Mouse (Mus musculus): ENCODE data around the gene Tmem189. TPM values are rescaled to one million over a fixed set of nuclear protein-coding genes. Genes with fewer than 3 reads are reported as not detected.

Gene Tmem189
- polyA plus RNA-seq, 1 experiment from 2014 or later = 40.9 TPM

DNA sequence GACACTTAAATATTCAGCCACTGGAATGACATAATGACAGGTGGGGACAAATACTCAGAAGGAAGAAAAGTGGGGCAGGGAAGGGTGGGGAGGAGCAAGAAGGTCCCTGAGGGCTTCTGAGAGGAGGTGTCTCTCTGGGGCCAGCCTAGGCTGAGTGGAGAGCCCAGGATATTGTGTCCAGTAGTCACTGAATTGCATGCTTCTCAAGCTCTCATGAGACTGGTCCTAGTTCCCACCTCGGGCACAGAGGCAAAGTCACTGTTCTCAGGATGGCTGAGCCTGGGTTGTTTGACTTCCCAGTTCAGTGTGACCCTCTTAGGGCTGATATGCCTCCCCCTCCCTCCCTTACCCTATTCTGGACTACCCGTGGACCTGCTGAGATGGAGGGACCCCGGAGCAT is 3.2 kb upstream of the Tmem189 start:
- Histone ChIP-seq H3K9me3 (ENCODE audit: control insufficient read depth, low read length) (no peaks in the 10 kb centered on the region), H3K9ac (ENCODE audit: low read length) (no peak overlapping the region), H3K4me3 (ENCODE audit: control insufficient read depth in 1 of 2, insufficient read depth in 1 of 2, low read depth in 1 of 2, low read length in 2 of 2) (no peak overlapping the region)

DNA sequence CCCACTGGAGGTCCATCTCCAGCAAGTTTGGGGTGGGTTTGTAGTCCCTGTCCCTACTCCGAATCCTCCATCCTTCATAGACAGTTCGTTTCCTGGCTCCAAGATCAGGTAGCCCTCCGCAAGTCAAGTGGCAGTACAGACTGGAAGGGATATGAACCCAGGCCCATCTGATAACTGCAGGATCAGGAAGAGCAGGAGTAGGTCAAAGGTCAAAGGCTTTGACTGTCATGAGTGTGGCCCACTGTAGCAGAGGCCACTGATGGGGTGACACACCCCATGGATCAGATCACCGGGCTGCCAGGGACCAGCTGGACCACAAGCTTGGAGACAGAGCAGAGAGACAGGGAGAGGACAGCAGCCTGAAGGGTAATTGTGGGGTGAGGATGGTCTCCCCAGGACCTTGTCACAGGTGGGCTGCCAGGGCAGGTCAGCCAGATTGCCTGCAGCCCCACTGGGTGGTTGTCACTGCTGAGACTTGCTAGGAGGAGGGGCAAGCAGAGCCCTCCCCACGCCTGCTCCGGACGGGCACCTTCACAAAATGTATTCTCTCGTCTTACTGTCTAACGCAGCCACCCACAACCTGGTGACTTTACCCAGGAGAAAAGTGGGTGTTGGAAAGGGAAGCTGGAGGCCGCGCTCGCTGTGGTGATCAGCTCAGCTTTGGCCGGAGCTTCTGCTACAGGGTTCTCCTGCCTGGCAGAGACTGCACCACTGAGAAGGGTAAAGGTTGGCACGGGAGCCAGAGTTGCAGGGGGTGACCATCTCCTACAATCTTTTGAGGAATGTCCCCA is 2.4 kb upstream of the Tmem189 start:
- no peaks in the 10 kb centered on the region for H3K9me3 ChIP-seq (ENCODE audit: control insufficient read depth, low read length)
- ATAC-seq (ENCODE audit: insufficient number of reproducible peaks, insufficient read depth, low FRiP score, low read depth) = no peak
- no peaks in the 10 kb centered on the region for H3K36me3 ChIP-seq (ENCODE audit: control insufficient read depth, insufficient read depth, low read length)
- H3K27ac ChIP-seq (replicated peaks in 1 of 2; ENCODE audit: control insufficient read depth in 1 of 2, insufficient read depth in 1 of 2, low read depth in 2 of 2, low read length in 2 of 2) = no peak overlapping the region
- H3K4me3 ChIP-seq (ENCODE audit: control insufficient read depth in 1 of 2, insufficient read depth in 1 of 2, low read depth in 1 of 2, low read length in 2 of 2) = no peak overlapping the region
- H3K27me3 ChIP-seq (ENCODE audit: control insufficient read depth, insufficient read depth, low read length) = 0 out of 2 replicates have a peak, but pooled peaks cover 6% of the 10 kb centered on the region
- H3K4me2 ChIP-seq (ENCODE audit: low read length) = 0 out of 2 replicates have a peak overlapping the region, but pooled peaks have one; percentile 11
- 85% methylated on average over 14 of the region's 14 CpGs for WGBS
- peaks cover 6 to 14% of the 10 kb centered on the region in 2 experiments; a peak in 3 of 4 replicates for H3K4me1 ChIP-seq (ENCODE audit: control insufficient read depth in 2 of 2, insufficient read depth in 2 of 2, low read length in 2 of 2)
- H3K9ac ChIP-seq (ENCODE audit: low read length) = peak overlapping the region; percentile 84; the same call in 1 of the 2 replicates

More for the DNA sequence above, 3.2 kb upstream of the Tmem189 start:
- no peak for ATAC-seq (ENCODE audit: insufficient number of reproducible peaks, insufficient read depth, low FRiP score, low read depth)
- Histone ChIP-seq H3K4me2 (ENCODE audit: low read length) (no peak overlapping the region), H3K27ac (replicated peaks in 1 of 2; ENCODE audit: control insufficient read depth in 1 of 2, insufficient read depth in 1 of 2, low read depth in 2 of 2, low read length in 2 of 2) (no peak overlapping the region), H3K27me3 (ENCODE audit: control insufficient read depth, insufficient read depth, low read length) (no peaks in the 10 kb centered on the region), H3K36me3 (ENCODE audit: control insufficient read depth, insufficient read depth, low read length) (no peaks in the 10 kb centered on the region), H3K4me1 (ENCODE audit: control insufficient read depth in 2 of 2, insufficient read depth in 2 of 2, low read length in 2 of 2) (peaks cover 8 to 19% of the 10 kb centered on the region in 2 experiments; a peak in 3 of 4 replicates)
- WGBS = 75% methylated on average over 3 of the region's 3 CpGs

- ATAC-seq (ENCODE audit: insufficient number of reproducible peaks, insufficient read depth, low FRiP score, low read depth) = no peak
- WGBS = 81% methylated on average over 6 of the region's 6 CpGs
- Histone ChIP-seq H3K27ac (replicated peaks in 1 of 2; ENCODE audit: control insufficient read depth in 1 of 2, insufficient read depth in 1 of 2, low read depth in 2 of 2, low read length in 2 of 2) (no peak overlapping the region), H3K9me3 (ENCODE audit: control insufficient read depth, low read length) (no peaks in the 10 kb centered on the region), H3K4me1 (ENCODE audit: control insufficient read depth in 2 of 2, insufficient read depth in 2 of 2, low read length in 2 of 2) (peaks cover 6 to 14% of the 10 kb centered on the region in 2 experiments; a peak in 3 of 4 replicates), H3K36me3 (ENCODE audit: control insufficient read depth, insufficient read depth, low read length) (no peaks in the 10 kb centered on the region), H3K9ac (ENCODE audit: low read length) (peak overlapping the region; percentile 84), H3K27me3 (ENCODE audit: control insufficient read depth, insufficient read depth, low read length) (0 out of 2 replicates have a peak, but pooled peaks cover 9% of the 10 kb centered on the region), H3K4me3 (ENCODE audit: control insufficient read depth in 1 of 2, insufficient read depth in 1 of 2, low read depth in 1 of 2, low read length in 2 of 2) (peak overlapping the region in 1 of 2 experiments; percentile 74; a peak in 2 of 4 replicates), H3K4me2 (ENCODE audit: low read length) (peak overlapping the region; percentile 98)
These were observed 1.8 kb upstream of the Tmem189 start for GRCm38 (mm10) chr2:167691410-167691809.

DNA sequence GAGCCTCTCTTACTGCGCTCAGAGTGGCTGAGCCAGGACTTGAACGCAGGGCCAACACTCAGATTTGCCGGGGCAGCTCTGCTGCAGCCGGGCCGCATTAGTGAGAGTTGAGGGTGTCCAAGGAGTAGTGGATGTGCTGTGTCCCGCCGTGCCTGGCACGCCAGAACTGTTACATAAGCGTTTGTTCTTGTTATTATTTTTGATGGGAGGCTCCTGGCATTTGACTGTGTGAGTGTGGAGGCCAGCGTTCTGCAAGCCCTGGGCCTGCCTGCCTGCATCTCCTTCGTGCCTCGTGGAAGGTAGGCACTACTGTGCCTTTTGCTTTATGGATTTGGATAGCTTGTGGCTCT is 1.3 kb upstream of the Tmem189 start:
- Histone ChIP-seq H3K36me3 (ENCODE audit: control insufficient read depth, insufficient read depth, low read length) (no peaks in the 10 kb centered on the region), H3K27ac (replicated peaks in 1 of 2; ENCODE audit: control insufficient read depth in 1 of 2, insufficient read depth in 1 of 2, low read depth in 2 of 2, low read length in 2 of 2) (no peak overlapping the region), H3K9ac (ENCODE audit: low read length) (peak overlapping the region; percentile 84), H3K9me3 (ENCODE audit: control insufficient read depth, low read length) (no peaks in the 10 kb centered on the region), H3K4me1 (ENCODE audit: control insufficient read depth in 2 of 2, insufficient read depth in 2 of 2, low read length in 2 of 2) (peaks cover 6 to 9% of the 10 kb centered on the region in 2 experiments; a peak in 3 of 4 replicates), H3K4me2 (ENCODE audit: low read length) (peak overlapping the region; percentile 98), H3K27me3 (ENCODE audit: control insufficient read depth, insufficient read depth, low read length) (0 out of 2 replicates have a peak, but pooled peaks cover 9% of the 10 kb centered on the region), H3K4me3 (ENCODE audit: control insufficient read depth in 1 of 2, insufficient read depth in 1 of 2, low read depth in 1 of 2, low read length in 2 of 2) (peak overlapping the region; percentile 35 to 74)
- WGBS = 82% methylated on average over 12 of the region's 12 CpGs
- no peak for ATAC-seq (ENCODE audit: insufficient number of reproducible peaks, insufficient read depth, low FRiP score, low read depth)

GRCm38 (mm10) chr2:167690219-167690961 is 768 bp upstream of the Tmem189 start:
- Histone ChIP-seq H3K9ac (ENCODE audit: low read length) (peak overlapping the region; percentile 84), H3K4me1 (ENCODE audit: control insufficient read depth in 2 of 2, insufficient read depth in 2 of 2, low read length in 2 of 2) (peaks cover 6 to 9% of the 10 kb centered on the region in 2 experiments; a peak in 3 of 4 replicates), H3K9me3 (ENCODE audit: control insufficient read depth, low read length) (no peaks in the 10 kb centered on the region), H3K4me2 (ENCODE audit: low read length) (peak overlapping the region; percentile 98), H3K27ac (replicated peaks in 1 of 2; ENCODE audit: control insufficient read depth in 1 of 2, insufficient read depth in 1 of 2, low read depth in 2 of 2, low read length in 2 of 2) (no peak overlapping the region), H3K27me3 (ENCODE audit: control insufficient read depth, insufficient read depth, low read length) (0 out of 2 replicates have a peak, but pooled peaks cover 9% of the 10 kb centered on the region), H3K4me3 (ENCODE audit: control insufficient read depth in 1 of 2, insufficient read depth in 1 of 2, low read depth in 1 of 2, low read length in 2 of 2) (peak overlapping the region; percentile 63 to 74), H3K36me3 (ENCODE audit: control insufficient read depth, insufficient read depth, low read length) (no peaks in the 10 kb centered on the region)
- no peak for ATAC-seq (ENCODE audit: insufficient number of reproducible peaks, insufficient read depth, low FRiP score, low read depth)
- WGBS = 47% methylated on average over 15 of the region's 15 CpGs

- under 1% methylated on average over 99 of the region's 147 CpGs for whole genome bisulfite sequencing
These were observed 847 bp downstream of the Tmem189 start, which contains the start of gene Cebpb for GRCm38 (mm10) chr2:167688498-167689451. Gene Cebpb (plus strand): TSS chr2:167688915.

More at GRCm38 (mm10) chr2:167688498-167689451, 847 bp downstream of the Tmem189 start, which contains the start of gene Cebpb:
- Histone ChIP-seq H3K9ac (ENCODE audit: low read length) (peak within 1 kb of the TSS; percentile 84), H3K27me3 (ENCODE audit: control insufficient read depth, insufficient read depth, low read length) (0 out of 2 replicates have a peak, but pooled peaks cover 9% of the 10 kb centered on the region), H3K4me1 (ENCODE audit: control insufficient read depth in 2 of 2, insufficient read depth in 2 of 2, low read length in 2 of 2) (peaks cover 6 to 9% of the 10 kb centered on the region in 2 experiments; a peak in 3 of 4 replicates), H3K36me3 (ENCODE audit: control insufficient read depth, insufficient read depth, low read length) (no peaks in the 10 kb centered on the region), H3K27ac (replicated peaks in 1 of 2; ENCODE audit: control insufficient read depth in 1 of 2, insufficient read depth in 1 of 2, low read depth in 2 of 2, low read length in 2 of 2) (peak within 1 kb of the TSS; percentile 56 to 79), H3K9me3 (ENCODE audit: control insufficient read depth, low read length) (no peaks in the 10 kb centered on the region), H3K4me2 (ENCODE audit: low read length) (peak within 1 kb of the TSS; percentile 98), H3K4me3 (ENCODE audit: control insufficient read depth in 1 of 2, insufficient read depth in 1 of 2, low read depth in 1 of 2, low read length in 2 of 2) (peak within 1 kb of the TSS; percentile 63 to 74)
- ATAC-seq (ENCODE audit: insufficient number of reproducible peaks, insufficient read depth, low FRiP score, low read depth) = peak; percentile 55

All from heart, embryonic 14.5 days (tissue).